Mouse (Mus musculus) lung, postnatal 0 days (tissue): ENCODE measurements at regions not wholly inside any gene's neighbourhood (a gene's known extent, or its start where the extent isn't known, plus 50 kb on each side); places are given as distances from the start of the nearest gene placed in this dataset.
A peak's percentile ranks its signal among the peaks of the same experiment; 100 is the strongest.
"Not testable (repeated sequence)": the region's sequence is repeated elsewhere in the genome, so short reads cannot be mapped to it uniquely, and the experiment has no call there.

Source experiments
- ATAC-seq: fragments of 200-750 bp; cut with Nextera tagmentation; 2 replicates; pipeline ENCODE4 v1.8.0; 2017; ENCODE audit warnings: moderate library complexity
- DNase-seq: peaks from one replicate; pipeline ENCODE4 v3.0.0-alpha.2; 2016; ENCODE audit warnings: low spot score
- H3K27ac ChIP-seq: fragments of 300-500 bp; sonication (generic); 2 replicates; pipeline ENCODE4 v1.5.1; 2014; ENCODE audit warnings: antibody characterized with exemption, mild to moderate bottlenecking, low read length, mixed read lengths
- H3K27me3 ChIP-seq: fragments of 300-500 bp; sonication (generic); replicated peaks from 2 replicates; pipeline ENCODE4 v1.6.1; 2014; ENCODE audit warnings: low read length, mixed read lengths; ENCODE audit not compliant: insufficient read depth
- H3K36me3 ChIP-seq: fragments of 300-500 bp; sonication (generic); 2 replicates; pipeline ENCODE4 v1.6.1; 2014; ENCODE audit warnings: low read length, mixed read lengths; ENCODE audit not compliant: insufficient read depth
- H3K4me1 ChIP-seq: fragments of 300-500 bp; sonication (generic); 2 replicates; pipeline ENCODE4 v1.6.1; 2014; ENCODE audit warnings: antibody characterized with exemption, low read depth, low read length, mixed read lengths; ENCODE audit not compliant: insufficient read depth
- H3K4me2 ChIP-seq: fragments of 300-500 bp; sonication (generic); replicated peaks from 2 replicates; pipeline ENCODE4 v1.6.1; 2014; ENCODE audit warnings: low read depth, mild to moderate bottlenecking, low read length, moderate library complexity, mixed read lengths
- H3K4me3 ChIP-seq: fragments of 300-500 bp; sonication (generic); 2 replicates; pipeline ENCODE4 v1.5.1; 2014; ENCODE audit warnings: low read depth, low read length
- H3K9ac ChIP-seq: fragments of 300-500 bp; sonication (generic); replicated peaks from 2 replicates; pipeline ENCODE4 v1.6.1; 2014; ENCODE audit warnings: low read depth, mild to moderate bottlenecking
- H3K9me3 ChIP-seq: fragments of 300-500 bp; sonication (generic); 2 replicates; pipeline ENCODE4 v1.6.1; 2016; ENCODE audit warnings: low read length, mixed read lengths
- CTCF ChIP-seq: IDR thresholded peaks from 2 replicates; pipeline ENCODE4 v1.5.1; 2016; ENCODE audit warnings: antibody characterized with exemption, mild to moderate bottlenecking
- EP300 ChIP-seq: IDR thresholded peaks from 2 replicates; pipeline ENCODE4 v1.6.1; 2016; ENCODE audit warnings: antibody characterized with exemption, mild to moderate bottlenecking, control low read depth
- WGBS: fragments of 180-500 bp; shearing (Covaris S2); extraction: QIAGEN DNeasy Blood & Tissue Kit; methylation state at CpG from one replicate; pipeline ENCODE4 v1.1.7; 2014; 5-methylcytosine and 5-hydroxymethylcytosine counted together

- no peak overlapping the region for H3K4me3 ChIP-seq
- 30% methylated on average over 10 of the region's 10 CpGs for WGBS
- DNase-seq = peak; percentile 53
Measured at GRCm38 (mm10) chr13:52236105-52236504, 295.0 kb downstream of the Diras2 start.

GRCm38 (mm10) chr13:52239563-52239962 is 291.5 kb downstream of the Diras2 start:
- Histone ChIP-seq H3K4me3 (no peak overlapping the region), H3K36me3 (no peaks in the 10 kb centered on the region), H3K27ac (no peak overlapping the region), H3K9me3 (no peaks in the 10 kb centered on the region), H3K4me1 (no peaks in the 10 kb centered on the region; the same call in 1 of the 2 replicates), H3K4me2 (no peak overlapping the region), H3K27me3 (no peaks in the 10 kb centered on the region), H3K9ac (no peak overlapping the region)
- TF ChIP-seq EP300 (no peak), CTCF (no peak)
- WGBS = 86% methylated on average over 1 of the region's 1 CpGs
- peak; percentile 44 for DNase-seq
- no peak for ATAC-seq

More at GRCm38 (mm10) chr13:52236105-52236504, 295.0 kb downstream of the Diras2 start:
- TF ChIP-seq EP300 (no peak), CTCF (no peak)
- Histone ChIP-seq H3K9me3 (no peaks in the 10 kb centered on the region), H3K36me3 (no peaks in the 10 kb centered on the region), H3K9ac (no peak overlapping the region), H3K27ac (no peak overlapping the region), H3K4me2 (no peak overlapping the region), H3K4me1 (no peaks in the 10 kb centered on the region; the same call in 1 of the 2 replicates), H3K27me3 (no peaks in the 10 kb centered on the region)
- peak; percentile 62 for ATAC-seq

- H3K9ac ChIP-seq = no peak overlapping the region
- TF ChIP-seq EP300 (no peak), CTCF (no peak)
- no peak overlapping the region for H3K27ac ChIP-seq
- WGBS = 12% methylated on average over 1 of the region's 1 CpGs
- H3K4me3 ChIP-seq = no peak overlapping the region
- DNase-seq (no peak), ATAC-seq (no peak)
- no peaks in the 10 kb centered on the region for H3K27me3 ChIP-seq
- H3K9me3 ChIP-seq = no peaks in the 10 kb centered on the region
- no peaks in the 10 kb centered on the region for H3K4me1 ChIP-seq
- H3K36me3 ChIP-seq = no peaks in the 10 kb centered on the region
- H3K4me2 ChIP-seq = no peak overlapping the region
Measured at GRCm38 (mm10) chr13:52241761-52242160, 289.3 kb downstream of the Diras2 start.

- Histone ChIP-seq H3K27ac (no peak overlapping the region), H3K36me3 (no peaks in the 10 kb centered on the region), H3K4me1 (no peaks in the 10 kb centered on the region), H3K9me3 (no peaks in the 10 kb centered on the region), H3K9ac (no peak overlapping the region), H3K4me3 (no peak overlapping the region), H3K4me2 (no peak overlapping the region), H3K27me3 (no peaks in the 10 kb centered on the region)
- 71% methylated on average over 2 of the region's 2 CpGs for WGBS
- DNase-seq (peak; percentile 53), ATAC-seq (peak; percentile 93)
- TF ChIP-seq EP300 (peak; percentile 97), CTCF (no peak)
Measured at GRCm38 (mm10) chr13:52249492-52249891, 281.6 kb downstream of the Diras2 start.

- peak; percentile 19 for DNase-seq
- Histone ChIP-seq H3K9me3 (no peaks in the 10 kb centered on the region), H3K27ac (no peak overlapping the region), H3K4me2 (no peak overlapping the region), H3K36me3 (no peaks in the 10 kb centered on the region), H3K9ac (no peak overlapping the region), H3K4me1 (no peaks in the 10 kb centered on the region), H3K4me3 (no peak overlapping the region), H3K27me3 (no peaks in the 10 kb centered on the region)
- peak; percentile 44 for TF ChIP-seq CTCF
- no peak for TF ChIP-seq EP300
- WGBS = 42% methylated on average over 4 of the region's 4 CpGs
- ATAC-seq = no peak
Measured at GRCm38 (mm10) chr13:52250371-52250770, 280.7 kb downstream of the Diras2 start.

GRCm38 (mm10) chr13:52252303-52252702 is 278.8 kb downstream of the Diras2 start:
- H3K9me3 ChIP-seq = no peaks in the 10 kb centered on the region
- H3K9ac ChIP-seq = no peak overlapping the region
- no peaks in the 10 kb centered on the region for H3K4me1 ChIP-seq
- WGBS = 62% methylated on average over 4 of the region's 4 CpGs
- H3K4me2 ChIP-seq = no peak overlapping the region
- H3K36me3 ChIP-seq = no peaks in the 10 kb centered on the region
- ATAC-seq = no peak
- DNase-seq = no peak
- H3K4me3 ChIP-seq = no peak overlapping the region
- no peak overlapping the region for H3K27ac ChIP-seq
- no peaks in the 10 kb centered on the region for H3K27me3 ChIP-seq
- no peak for TF ChIP-seq EP300
- TF ChIP-seq CTCF = no peak

- H3K36me3 ChIP-seq, H3K4me2 ChIP-seq, H3K27me3 ChIP-seq, H3K9me3 ChIP-seq, H3K27ac ChIP-seq, H3K4me3 ChIP-seq, H3K4me1 ChIP-seq, ATAC-seq, H3K9ac ChIP-seq: not testable (repeated sequence)
- 31% methylated on average over 6 of the region's 6 CpGs for WGBS
- DNase-seq = peak; percentile 13
Measured at GRCm38 (mm10) chr13:52252726-52253125, 278.4 kb downstream of the Diras2 start.
